Mouse (Mus musculus) left cerebral cortex, adult 8-10 months (tissue): ENCODE results near the gene Cdc123. TPM values are rescaled to one million over a fixed set of nuclear protein-coding genes. Genes with fewer than 3 reads are reported as not detected.

ENCODE experiments used
- DNase-seq, 2 experiments: peaks; one replicate each; pipeline ENCODE4 v3.0.0; 2022; ENCODE audit warnings: low spot score in 2 of 2
- total RNA-seq, 4 experiments: library from RNA; stranded (reverse); gene quantifications; 2 replicates each; pipeline ENCODE4 v1.2.4; 2022

Cdc123 gene
- total RNA-seq, 4 experiments from 2014 or later: 124 to 161 (median 146) TPM

GRCm38 (mm10) chr2:5804440-5805045 is 40.4 kb downstream of the Cdc123 start:
- DNase-seq: no peak

GRCm38 (mm10) chr2:5801927-5802590 is 42.9 kb downstream of the Cdc123 start:
- DNase-seq: no peak

GRCm38 (mm10) chr2:5801182-5801640 is 43.8 kb downstream of the Cdc123 start:
- no peak for DNase-seq

- no peak for DNase-seq
These were observed 46.9 kb downstream of the Cdc123 start for GRCm38 (mm10) chr2:5797816-5798672.

- no peak for DNase-seq
These were observed 51.2 kb downstream of the Cdc123 start for GRCm38 (mm10) chr2:5793771-5794170.

GRCm38 (mm10) chr2:5792056-5792455 is 52.9 kb downstream of the Cdc123 start:
- DNase-seq: no peak

- no peak for DNase-seq
These were observed 55.3 kb downstream of the Cdc123 start for GRCm38 (mm10) chr2:5789625-5790160.

- no peak for DNase-seq
These were observed 57.6 kb downstream of the Cdc123 start for GRCm38 (mm10) chr2:5787391-5787790.

- DNase-seq: no peak
These were observed 72.5 kb downstream of the Cdc123 start for GRCm38 (mm10) chr2:5772464-5772863.

GRCm38 (mm10) chr2:5770708-5771241 is 74.2 kb downstream of the Cdc123 start:
- peak in 1 of 2 experiments; percentile 65 for DNase-seq

GRCm38 (mm10) chr2:5769630-5770029 is 75.3 kb downstream of the Cdc123 start:
- no peak for DNase-seq

GRCm38 (mm10) chr2:5768946-5769345 is 76.0 kb downstream of the Cdc123 start:
- DNase-seq: no peak

GRCm38 (mm10) chr2:5762031-5762430 is 82.9 kb downstream of the Cdc123 start:
- DNase-seq: no peak

- no peak for DNase-seq
These were observed 84.4 kb downstream of the Cdc123 start for GRCm38 (mm10) chr2:5760479-5761008.

- no peak for DNase-seq
These were observed 86.4 kb downstream of the Cdc123 start for GRCm38 (mm10) chr2:5758569-5758968.

GRCm38 (mm10) chr2:5750872-5751271 is 94.1 kb downstream of the Cdc123 start:
- DNase-seq: no peak

GRCm38 (mm10) chr2:5749210-5749609 is 95.8 kb downstream of the Cdc123 start:
- DNase-seq: no peak

GRCm38 (mm10) chr2:5747545-5748043 is 97.4 kb downstream of the Cdc123 start:
- DNase-seq: no peak

GRCm38 (mm10) chr2:5746529-5746928 is 98.4 kb downstream of the Cdc123 start:
- DNase-seq: no peak
